Mouse (Mus musculus) forebrain, embryonic 10.5 days (tissue): ENCODE data around the gene Oxtr. TPM values are rescaled to one million over a fixed set of nuclear protein-coding genes. Genes with fewer than 3 reads are reported as not detected.

ENCODE experiments used
- DNase-seq: peaks from one replicate; pipeline ENCODE4 v3.0.0-alpha.2; 2017; ENCODE audit warnings: low spot score; ENCODE audit errors: extremely low spot score
- H3K27ac ChIP-seq: fragments of 300-500 bp; sonication (generic); 2 replicates; pipeline ENCODE4 v1.5.1; 2016; ENCODE audit warnings: mild to moderate bottlenecking
- H3K27me3 ChIP-seq: fragments of 300-500 bp; sonication (generic); 2 replicates; pipeline ENCODE4 v1.6.1; 2016; ENCODE audit warnings: mild to moderate bottlenecking; ENCODE audit not compliant: poor library complexity, severe bottlenecking
- H3K36me3 ChIP-seq: fragments of 300-500 bp; sonication (generic); replicated peaks from 2 replicates; pipeline ENCODE4 v1.6.1; 2016; ENCODE audit warnings: mild to moderate bottlenecking, moderate library complexity
- H3K4me1 ChIP-seq: fragments of 300-500 bp; sonication (generic); 2 replicates; pipeline ENCODE4 v1.6.1; 2016
- H3K4me3 ChIP-seq: fragments of 300-500 bp; sonication (generic); 2 replicates; pipeline ENCODE4 v1.5.1; 2016; ENCODE audit warnings: mild to moderate bottlenecking, moderate library complexity
- H3K9me3 ChIP-seq: fragments of 300-500 bp; sonication (generic); 2 replicates; pipeline ENCODE4 v1.6.1; 2016; ENCODE audit warnings: mild to moderate bottlenecking, moderate library complexity
- WGBS: fragments of 180-500 bp; shearing (Covaris S2); methylation state at CpG from one replicate; pipeline ENCODE4 v1.1.7; 2016; 5-methylcytosine and 5-hydroxymethylcytosine counted together
- polyA plus RNA-seq: library from polyadenylated mRNA; unstranded; fragments of >200 nt; fragmentation: Nextera tagmentation; extraction: Ambion mirVana; gene quantifications from 2 replicates; pipeline ENCODE4 v1.2.1, GENCODE M21; 2016

Gene Oxtr
- polyA plus RNA-seq, 1 experiment from 2014 or later = 0.06 TPM

DNA sequence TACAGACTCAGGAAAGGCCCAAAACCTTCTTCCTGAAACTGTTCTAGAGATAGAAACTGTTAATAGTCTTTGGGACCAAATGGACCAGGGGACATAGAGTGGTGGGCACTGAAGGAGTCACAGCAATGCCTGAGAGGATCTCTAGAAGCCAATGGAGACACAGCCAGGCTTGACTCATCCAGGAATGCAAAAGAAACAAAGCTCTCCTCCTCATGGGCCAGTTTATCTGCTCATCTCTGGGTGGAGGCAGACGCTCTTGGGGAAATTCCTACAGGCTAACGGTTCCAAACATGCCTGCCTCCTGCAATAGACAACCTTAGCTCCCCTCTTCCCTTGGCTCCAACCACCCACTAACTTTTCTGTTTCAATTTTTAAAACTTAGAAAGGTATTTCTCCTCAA is 7.7 kb upstream of the Oxtr start:
- H3K36me3 ChIP-seq = no peaks in the 10 kb centered on the region
- WGBS = 87% methylated on average over 2 of the region's 2 CpGs
- peaks cover 13% of the 10 kb centered on the region for H3K27me3 ChIP-seq
- no peaks in the 10 kb centered on the region for H3K9me3 ChIP-seq
- no peak overlapping the region for H3K27ac ChIP-seq
- H3K4me1 ChIP-seq = peaks cover 23% of the 10 kb centered on the region
- DNase-seq = no peak
- H3K4me3 ChIP-seq = no peak overlapping the region

DNA sequence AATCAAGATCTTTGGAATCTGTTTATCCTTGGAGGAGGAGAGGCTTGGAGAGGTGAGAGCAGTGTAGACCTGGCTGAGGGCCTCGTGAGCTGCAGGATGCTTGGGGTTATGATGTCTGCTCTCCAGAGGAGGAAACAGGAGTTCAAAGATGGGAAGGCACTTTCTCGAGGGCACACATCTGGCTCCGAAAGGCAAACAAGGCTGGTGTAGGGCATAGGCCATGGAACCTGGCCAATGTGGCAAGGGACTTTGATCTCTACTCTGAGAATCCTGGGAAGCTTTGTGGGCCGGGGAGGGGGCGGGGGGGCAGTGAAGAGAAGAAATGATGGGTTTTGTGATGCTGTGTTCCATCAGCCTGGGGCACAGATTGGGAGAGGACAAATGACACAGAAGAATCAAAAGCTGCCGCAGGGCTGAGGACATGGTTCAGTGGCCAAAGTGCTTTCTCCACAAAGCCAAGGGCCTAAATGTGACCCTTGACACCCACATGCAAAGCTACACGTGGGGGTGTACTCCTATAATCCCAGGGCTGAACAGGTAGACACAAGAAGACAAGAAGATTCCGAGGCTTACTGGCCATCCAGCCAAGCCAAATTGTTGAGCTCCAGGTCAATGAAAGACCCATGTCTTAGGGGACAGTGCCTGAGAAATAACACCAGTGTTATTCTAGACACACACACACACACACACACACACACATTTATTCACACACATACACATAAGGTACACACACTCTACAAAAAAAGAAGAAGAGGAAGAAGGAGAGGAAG is 6.7 kb upstream of the Oxtr start:
- no peak overlapping the region for H3K4me3 ChIP-seq
- H3K27ac ChIP-seq = 0 out of 2 replicates have a peak overlapping the region, but pooled peaks have one; percentile 68
- no peak for DNase-seq
- no peaks in the 10 kb centered on the region for H3K36me3 ChIP-seq
- no peaks in the 10 kb centered on the region for H3K9me3 ChIP-seq
- H3K27me3 ChIP-seq = peaks cover 23% of the 10 kb centered on the region
- peaks cover 23% of the 10 kb centered on the region for H3K4me1 ChIP-seq
- 73% methylated on average over 8 of the region's 8 CpGs for WGBS

DNA sequence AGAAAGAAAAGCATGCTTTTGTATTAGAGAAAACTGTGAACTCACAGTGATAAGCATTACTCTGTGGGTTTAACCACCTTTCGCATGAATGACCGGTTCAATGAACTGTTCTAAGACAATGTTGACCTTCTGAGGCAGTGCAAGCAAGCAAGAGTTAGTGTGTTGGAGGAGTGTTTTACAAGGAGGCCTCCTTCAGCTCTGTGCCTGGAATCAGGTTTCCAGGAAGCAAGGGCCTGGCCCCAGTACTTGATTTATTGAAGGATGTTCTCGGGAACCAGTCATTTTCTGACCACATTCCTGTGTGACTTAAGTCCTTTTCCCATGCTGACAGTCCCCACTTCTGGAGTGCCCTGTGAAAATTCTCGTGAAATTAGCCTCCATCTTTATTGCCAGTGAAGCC is 5.5 kb upstream of the Oxtr start:
- H3K4me1 ChIP-seq = peaks cover 29% of the 10 kb centered on the region
- 0 out of 2 replicates have a peak overlapping the region, but pooled peaks have one; percentile 68 for H3K27ac ChIP-seq
- H3K9me3 ChIP-seq = no peaks in the 10 kb centered on the region
- no peak for DNase-seq
- WGBS = 65% methylated on average over 4 of the region's 4 CpGs
- H3K4me3 ChIP-seq = no peak overlapping the region
- H3K27me3 ChIP-seq = peaks cover 34% of the 10 kb centered on the region
- no peaks in the 10 kb centered on the region for H3K36me3 ChIP-seq

DNA sequence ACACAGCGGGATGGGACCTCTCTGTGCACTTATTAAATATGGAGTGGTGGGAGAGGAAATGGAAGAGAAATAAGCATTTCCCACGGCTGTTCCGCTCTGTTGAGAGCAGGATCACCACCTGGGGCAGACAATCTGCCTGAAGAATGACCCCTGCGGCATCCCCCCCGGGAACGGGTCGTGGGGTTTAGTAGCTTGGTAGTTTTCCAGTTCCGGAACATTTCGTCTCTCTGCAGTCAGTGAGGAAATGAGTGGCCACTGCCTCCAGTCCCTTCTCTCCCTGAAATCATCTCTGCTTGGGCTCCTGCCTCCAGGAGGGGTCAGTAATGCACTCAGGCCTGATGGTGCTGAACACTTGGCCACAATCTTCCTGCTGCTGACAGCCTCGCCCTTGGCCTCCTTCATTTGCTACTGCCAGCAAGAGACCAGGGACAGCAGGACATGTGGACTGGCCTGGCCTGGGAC is 4.9 kb upstream of the Oxtr start:
- Histone ChIP-seq H3K4me3 (no peak overlapping the region), H3K4me1 (peaks cover 35% of the 10 kb centered on the region), H3K36me3 (no peaks in the 10 kb centered on the region), H3K27me3 (peaks cover 40% of the 10 kb centered on the region), H3K27ac (peak overlapping the region; percentile 68; the same call in 1 of the 2 replicates), H3K9me3 (no peaks in the 10 kb centered on the region)
- 60% methylated on average over 10 of the region's 10 CpGs for WGBS
- no peak for DNase-seq

DNA sequence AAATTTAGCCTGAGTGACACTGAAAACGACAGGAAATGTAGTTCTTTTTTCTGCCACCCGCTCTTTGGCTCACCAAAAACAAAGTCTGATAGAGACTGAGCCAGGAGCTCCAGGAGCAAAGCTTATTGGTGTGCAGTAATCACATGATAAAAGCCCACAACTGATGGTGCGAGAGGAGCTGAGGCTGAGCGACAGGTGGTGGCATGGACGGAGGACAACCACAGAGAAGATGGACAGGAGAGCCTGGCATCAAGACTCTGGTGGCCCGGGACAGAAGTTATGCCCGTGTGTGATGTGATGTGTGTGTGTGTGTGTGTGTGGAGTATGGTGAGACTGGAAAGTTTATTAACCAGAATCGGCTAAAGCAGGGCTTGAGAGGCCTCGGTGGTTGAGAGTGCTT is 3.6 kb upstream of the Oxtr start:
- Histone ChIP-seq H3K36me3 (no peaks in the 10 kb centered on the region), H3K4me1 (peaks cover 44% of the 10 kb centered on the region), H3K4me3 (no peak overlapping the region), H3K27ac (no peak overlapping the region), H3K27me3 (peaks cover 53% of the 10 kb centered on the region), H3K9me3 (no peaks in the 10 kb centered on the region)
- no peak for DNase-seq
- 91% methylated on average over 9 of the region's 9 CpGs for WGBS

DNA sequence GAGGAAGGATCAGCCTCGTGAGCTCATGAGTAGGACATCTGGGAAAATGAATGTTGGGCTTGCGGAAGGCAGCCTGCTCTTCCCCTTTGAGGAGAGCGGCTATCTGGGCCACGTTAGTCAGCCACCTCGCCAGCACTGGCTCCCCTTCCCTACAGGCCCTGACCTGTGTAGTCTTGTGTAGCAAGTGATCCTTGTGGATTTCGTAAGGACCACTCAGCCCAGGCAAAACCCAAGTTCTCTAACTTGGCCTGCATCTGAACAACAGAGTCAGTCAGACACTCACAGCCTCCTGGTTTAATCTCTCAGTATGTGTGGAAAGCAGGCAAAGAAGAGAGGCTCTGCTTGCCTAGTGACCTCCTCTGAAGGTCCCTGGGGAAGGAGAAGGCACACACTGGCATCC is 2.9 kb upstream of the Oxtr start:
- Histone ChIP-seq H3K36me3 (no peaks in the 10 kb centered on the region), H3K27me3 (peaks cover 60% of the 10 kb centered on the region), H3K27ac (no peak overlapping the region), H3K4me3 (no peak overlapping the region), H3K9me3 (no peaks in the 10 kb centered on the region), H3K4me1 (peaks cover 44% of the 10 kb centered on the region)
- 86% methylated on average over 6 of the region's 6 CpGs for WGBS
- no peak for DNase-seq

DNA sequence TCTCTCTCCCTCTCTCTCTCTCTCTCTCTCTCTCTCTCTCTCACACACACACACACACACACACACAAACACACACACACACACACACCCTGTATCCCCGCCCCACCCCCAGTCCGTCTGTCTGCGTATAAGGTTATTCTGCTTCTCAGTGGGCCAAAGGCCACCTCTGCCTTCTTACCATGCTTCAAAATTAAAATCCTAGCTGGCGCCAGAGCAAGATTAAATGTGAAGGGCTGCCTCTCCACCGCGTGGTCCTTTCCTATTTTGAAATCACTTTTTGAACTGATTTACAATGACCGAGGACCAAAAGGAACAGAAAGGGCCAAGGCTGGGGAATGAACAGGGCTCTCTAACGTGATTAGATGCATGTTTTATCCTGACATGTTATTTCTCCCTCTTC is 1.8 kb upstream of the Oxtr start:
- Histone ChIP-seq H3K4me1 (peaks cover 43% of the 10 kb centered on the region), H3K36me3 (no peaks in the 10 kb centered on the region), H3K4me3 (no peak overlapping the region), H3K27me3 (peaks cover 71% of the 10 kb centered on the region), H3K27ac (no peak overlapping the region), H3K9me3 (no peaks in the 10 kb centered on the region)
- WGBS = 81% methylated on average over 8 of the region's 8 CpGs
- no peak for DNase-seq

DNA sequence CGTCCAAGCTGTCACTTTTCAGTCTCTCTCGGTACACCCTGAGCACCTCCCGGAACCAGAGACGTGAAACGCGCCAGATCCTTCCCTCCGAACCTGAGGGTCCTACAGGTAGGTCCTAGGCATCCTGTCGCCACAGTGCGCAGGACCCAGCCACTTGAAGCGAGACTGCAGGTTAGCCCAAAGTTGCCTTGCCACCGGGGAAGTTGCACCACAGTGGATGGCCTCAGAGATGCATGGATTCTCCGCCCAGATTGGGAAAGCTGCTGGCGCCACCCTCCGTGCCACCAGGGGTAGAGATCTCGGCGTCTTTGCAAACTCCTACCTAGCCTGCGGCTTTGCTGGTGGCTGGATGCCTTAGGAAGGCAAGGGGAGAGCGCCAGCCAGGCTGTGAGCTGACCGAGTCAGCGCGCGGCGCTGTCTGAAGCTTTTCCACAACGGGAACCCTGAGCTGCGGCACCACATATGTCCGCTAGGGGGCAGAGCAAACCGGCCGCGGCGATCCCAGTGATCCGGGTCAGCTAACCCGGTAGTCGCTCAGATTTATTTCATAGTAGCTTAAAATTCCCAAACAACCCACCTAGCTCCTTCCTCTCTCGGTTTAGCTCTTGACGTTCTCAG is 991 bp upstream of the Oxtr start:
- no peak overlapping the region for H3K27ac ChIP-seq
- H3K9me3 ChIP-seq = no peaks in the 10 kb centered on the region
- no peaks in the 10 kb centered on the region for H3K36me3 ChIP-seq
- peaks cover 79% of the 10 kb centered on the region for H3K27me3 ChIP-seq
- WGBS = 1% methylated on average over 35 of the region's 35 CpGs
- DNase-seq = peak; percentile 86
- H3K4me3 ChIP-seq = peak overlapping the region; percentile 50
- peaks cover 35% of the 10 kb centered on the region for H3K4me1 ChIP-seq

DNA sequence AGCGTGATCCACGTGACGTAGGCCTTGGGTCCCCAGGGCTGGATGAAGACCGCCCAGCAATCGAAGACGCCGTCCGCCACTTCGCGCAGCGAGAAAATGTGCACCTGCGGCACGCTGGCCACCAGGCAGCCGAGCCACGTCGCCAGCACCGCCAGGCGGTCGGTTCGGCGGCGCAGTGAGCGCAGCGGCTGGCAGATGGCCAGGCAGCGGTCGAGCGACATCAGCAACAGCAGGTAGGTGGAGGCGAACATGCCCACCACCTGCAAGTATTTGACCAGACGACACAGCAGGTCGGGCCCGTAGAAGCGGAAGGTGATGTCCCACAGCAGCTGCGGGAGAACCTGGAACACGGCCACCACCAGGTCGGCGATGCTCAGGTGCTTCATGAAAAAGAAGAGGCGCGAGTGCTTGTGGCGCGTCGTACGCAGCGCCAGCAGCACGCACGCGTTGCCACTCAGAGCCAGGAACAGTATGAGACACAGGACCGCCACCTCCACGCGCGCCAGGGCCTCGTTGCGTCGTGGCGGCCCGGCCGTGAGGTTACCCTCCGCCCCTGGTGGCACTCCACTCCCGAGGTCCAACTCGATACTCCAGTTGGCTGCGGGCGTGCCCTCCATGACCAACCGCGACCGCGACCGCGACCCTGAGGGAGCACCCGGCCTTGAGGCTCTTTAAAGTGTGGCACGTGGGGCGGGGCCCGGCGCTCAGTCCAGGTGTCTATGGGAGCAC is 398 bp downstream of the Oxtr start:
- Histone ChIP-seq H3K36me3 (no peaks in the 10 kb centered on the region), H3K9me3 (no peaks in the 10 kb centered on the region), H3K4me1 (peaks cover 23% of the 10 kb centered on the region), H3K27ac (no peak overlapping the region), H3K4me3 (peak overlapping the region; percentile 50), H3K27me3 (peaks cover 86% of the 10 kb centered on the region)
- DNase-seq = peak; percentile 28
- WGBS = 5% methylated on average over 72 of the region's 72 CpGs

DNA sequence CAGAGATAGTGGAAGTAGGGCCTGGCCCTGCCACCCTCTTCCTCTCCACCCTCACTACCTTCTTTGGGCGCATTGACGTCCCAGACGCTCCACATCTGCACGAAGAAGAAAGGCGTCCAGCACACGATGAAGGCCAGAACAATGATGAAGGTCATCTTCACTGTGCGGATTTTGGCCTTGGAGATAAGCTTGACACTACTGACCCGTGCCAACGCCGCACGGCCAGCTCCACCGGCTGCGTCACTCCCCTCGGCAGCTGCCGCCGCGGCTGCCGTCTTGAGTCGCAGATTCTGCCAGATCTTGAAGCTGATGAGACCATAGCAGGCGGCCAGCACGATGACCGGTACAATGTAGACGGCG is 942 bp downstream of the Oxtr start:
- H3K36me3 ChIP-seq = no peaks in the 10 kb centered on the region
- DNase-seq = no peak
- H3K27ac ChIP-seq = no peak overlapping the region
- peak overlapping the region; percentile 50 for H3K4me3 ChIP-seq
- H3K9me3 ChIP-seq = no peaks in the 10 kb centered on the region
- H3K4me1 ChIP-seq = peaks cover 26% of the 10 kb centered on the region
- WGBS = 35% methylated on average over 24 of the region's 24 CpGs
- peaks cover 86% of the 10 kb centered on the region for H3K27me3 ChIP-seq

DNA sequence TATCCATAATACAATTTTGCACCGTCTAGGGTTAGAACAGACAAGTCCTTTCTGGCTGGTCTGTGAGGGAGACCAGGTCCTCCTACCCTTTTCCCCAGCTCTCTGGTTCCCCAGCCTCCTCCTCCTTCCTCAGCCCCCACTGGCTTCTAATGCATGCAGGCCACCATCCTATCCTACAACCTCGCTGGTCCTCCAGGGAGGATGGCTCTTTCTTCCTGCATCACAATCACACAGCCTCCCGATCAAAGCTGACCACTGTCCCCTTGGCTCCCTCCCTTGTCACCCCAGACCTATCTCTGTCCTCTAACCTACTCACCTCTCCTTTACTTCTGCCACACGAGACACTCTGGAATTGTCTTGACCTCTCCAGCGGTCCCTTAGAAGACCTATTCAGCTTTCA is 1.8 kb downstream of the Oxtr start:
- H3K4me3 ChIP-seq = no peak overlapping the region
- no peaks in the 10 kb centered on the region for H3K36me3 ChIP-seq
- H3K9me3 ChIP-seq = no peaks in the 10 kb centered on the region
- DNase-seq = no peak
- WGBS = 81% methylated on average over 5 of the region's 5 CpGs
- H3K27ac ChIP-seq = no peak overlapping the region
- peaks cover 79% of the 10 kb centered on the region for H3K27me3 ChIP-seq
- H3K4me1 ChIP-seq = peaks cover 26% of the 10 kb centered on the region

DNA sequence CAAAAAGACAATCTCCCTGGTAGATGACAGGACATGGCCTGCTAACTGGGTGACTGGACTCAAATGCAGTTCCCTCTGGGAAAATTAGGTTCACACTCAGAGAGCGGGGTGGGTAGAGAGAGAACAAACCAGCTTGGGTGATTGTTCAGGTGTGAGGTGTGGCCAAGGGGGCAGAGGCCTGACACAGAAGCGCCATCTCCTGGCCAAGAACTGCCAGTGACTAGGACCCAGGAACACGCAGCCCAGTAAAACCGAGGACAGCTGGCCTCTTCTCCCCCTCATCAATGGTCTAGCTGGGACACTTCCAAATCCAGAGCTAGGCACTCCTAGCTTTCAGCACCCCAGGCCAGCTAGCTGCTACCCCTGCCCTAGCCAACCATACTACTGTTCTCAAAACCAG is 5.4 kb downstream of the Oxtr start:
- H3K4me1 ChIP-seq = peaks cover 10% of the 10 kb centered on the region
- WGBS = 6% methylated on average over 4 of the region's 4 CpGs
- H3K9me3 ChIP-seq = no peaks in the 10 kb centered on the region
- H3K36me3 ChIP-seq = no peaks in the 10 kb centered on the region
- H3K27me3 ChIP-seq = peaks cover 43% of the 10 kb centered on the region
- H3K27ac ChIP-seq = no peak overlapping the region
- DNase-seq = peak; percentile 39
- H3K4me3 ChIP-seq = no peak overlapping the region

DNA sequence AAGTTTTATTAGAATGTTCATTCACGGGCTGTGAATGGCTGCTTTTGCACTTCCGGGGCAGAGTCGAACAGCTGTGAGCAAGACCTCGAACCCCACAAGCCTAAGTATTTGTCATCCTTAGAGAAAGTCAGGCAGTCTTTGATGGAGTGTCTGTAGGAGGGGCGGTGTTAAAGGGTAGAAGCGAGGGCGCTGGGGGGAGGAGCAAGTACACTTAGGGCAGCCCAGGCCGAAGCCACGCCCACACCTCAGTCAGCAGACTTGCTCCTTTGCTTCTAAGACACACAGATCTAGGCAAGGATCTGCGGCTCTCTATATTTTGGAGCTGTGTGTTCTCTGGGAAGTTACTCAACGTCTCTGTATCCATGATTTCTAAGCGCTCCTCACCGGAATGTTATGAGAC is 9.9 kb downstream of the Oxtr start:
- no peak overlapping the region for H3K27ac ChIP-seq
- DNase-seq = no peak

More for the DNA sequence above, 9.9 kb downstream of the Oxtr start:
- 0 out of 2 replicates have a peak, but pooled peaks cover 5% of the 10 kb centered on the region for H3K4me1 ChIP-seq
- no peaks in the 10 kb centered on the region for H3K27me3 ChIP-seq
- H3K9me3 ChIP-seq = no peaks in the 10 kb centered on the region
- H3K36me3 ChIP-seq = no peaks in the 10 kb centered on the region
- H3K4me3 ChIP-seq = no peak overlapping the region
- WGBS = 58% methylated on average over 13 of the region's 13 CpGs
